Mouse (Mus musculus): ENCODE results near the gene Cldn34a. TPM values are rescaled to one million over a fixed set of nuclear protein-coding genes. Genes with fewer than 3 reads are reported as not detected.
"Not testable (repeated sequence)": the region's sequence is repeated elsewhere in the genome, so short reads cannot be mapped to it uniquely, and the experiment has no call there.

Cldn34a gene
- total RNA-seq (2012; rRNA removed) (not detected in 2 replicates), total RNA-seq (2014; rRNA removed) (not detected in 2 replicates), polyA plus RNA-seq (2012; ENCODE audit: insufficient read length, low read depth) (not detected in 2 replicates)

GRCm38 (mm10) chrX:152563034-152563433 lies at the start of gene Cldn34a:
TSS of gene Cldn34a (plus strand) at chrX:152563334.
- no peak within 1 kb of the TSS for H3K27ac ChIP-seq (ENCODE audit: insufficient read depth, low read depth)
- no peaks in the 10 kb centered on the region for H3K9me3 ChIP-seq (replicated peaks; ENCODE audit: low read length)
- TF ChIP-seq MAZ (IDR thresholded peaks at IDR 0.05; ENCODE audit: low read depth, low read length) (no peak), MYC (IDR thresholded peaks at IDR 0.05; ENCODE audit: low read depth, low read length) (no peak), JUN (IDR thresholded peaks at IDR 0.05; ENCODE audit: insufficient read depth, low read depth, low read length) (no peak), MAX (IDR thresholded peaks at IDR 0.05; ENCODE audit: low read length) (no peak), ZC3H11A (IDR thresholded peaks at IDR 0.05; ENCODE audit: low read depth, low read length) (no peak), TCF12 (IDR thresholded peaks at IDR 0.05; ENCODE audit: low read depth, low read length) (no peak), ELF1 (IDR thresholded peaks at IDR 0.05; ENCODE audit: low read depth, low read length) (no peak), CTCF (conservative IDR thresholded peaks at IDR 0.05 in 1 of 2, IDR thresholded peaks at IDR 0.05 in 1 of 2; ENCODE audit: low read depth in 2 of 2, low read length in 2 of 2) (no peak), MXI1 (IDR thresholded peaks at IDR 0.05; ENCODE audit: low read depth, low read length) (no peak), UBTF (IDR thresholded peaks at IDR 0.05; ENCODE audit: low read depth, low read length) (no peak), USF2 (conservative IDR thresholded peaks at IDR 0.05; ENCODE audit: low read depth, low read length) (no peak), POLR2A (IDR thresholded peaks at IDR 0.05; ENCODE audit: low read depth, low read length) (no peak), BHLHE40 (IDR thresholded peaks at IDR 0.05; ENCODE audit: low read depth, low read length) (no peak), ZNF384 (IDR thresholded peaks at IDR 0.05; ENCODE audit: low read depth, low read length) (no peak), JUND (conservative IDR thresholded peaks at IDR 0.05; ENCODE audit: low read depth, low read length) (no peak)
- H3K9ac ChIP-seq (ENCODE audit: insufficient read depth, low read depth) = no peak within 1 kb of the TSS
- DNase-seq (ENCODE audit: extremely low read depth) = no peak
- no peak within 1 kb of the TSS for H3K4me2 ChIP-seq (ENCODE audit: insufficient read depth, low read depth, poor library complexity, severe bottlenecking)
- dilution Hi-C loops (cut with MboI; ENCODE audit: extremely low pct_ligation_motif_present, extremely low pct_unique_long_range_greater_than_20kb, low sequenced_read_pairs) = no loop called here
- H3K27me3 ChIP-seq (replicated peaks) = no peaks in the 10 kb centered on the region
- H3K36me3 ChIP-seq (replicated peaks in 1 of 2; ENCODE audit: control insufficient read depth in 1 of 2, insufficient read depth in 1 of 2, low read length in 1 of 2) = no peaks in the 10 kb centered on the region
- in situ Hi-C loops (cut with MboI; ENCODE audit: low pct_ligation_motif_present, low pct_unique_long_range_greater_than_20kb, low sequenced_read_pairs) = no loop called here
- no peaks in the 10 kb centered on the region for H3K79me2 ChIP-seq (replicated peaks; ENCODE audit: control insufficient read depth, extremely low read depth, insufficient read depth, poor library complexity, severe bottlenecking)
- no peak within 1 kb of the TSS for H3K4me3 ChIP-seq (replicated peaks in 1 of 3; ENCODE audit: low read depth in 2 of 3, low read length in 2 of 3, poor library complexity in 1 of 3)
- H3K4me1 ChIP-seq (ENCODE audit: control insufficient read depth in 1 of 2, insufficient read depth in 2 of 2) = no peaks in the 10 kb centered on the region

- in situ Hi-C loops (cut with MboI; ENCODE audit: low pct_ligation_motif_present, low pct_unique_long_range_greater_than_20kb, low sequenced_read_pairs); DNase-seq (ENCODE audit: extremely low read depth); H3K79me2 ChIP-seq (replicated peaks; ENCODE audit: control insufficient read depth, extremely low read depth, insufficient read depth, poor library complexity, severe bottlenecking); H3K9me3 ChIP-seq (replicated peaks; ENCODE audit: low read length); H3K27me3 ChIP-seq (replicated peaks); H3K36me3 ChIP-seq (replicated peaks in 1 of 2; ENCODE audit: control insufficient read depth in 1 of 2, insufficient read depth in 1 of 2, low read length in 1 of 2); H3K27ac ChIP-seq (ENCODE audit: insufficient read depth, low read depth); H3K4me3 ChIP-seq (replicated peaks in 1 of 3; ENCODE audit: low read depth in 2 of 3, low read length in 2 of 3, poor library complexity in 1 of 3); H3K9ac ChIP-seq (ENCODE audit: insufficient read depth, low read depth); dilution Hi-C loops (cut with MboI; ENCODE audit: extremely low pct_ligation_motif_present, extremely low pct_unique_long_range_greater_than_20kb, low sequenced_read_pairs); H3K4me2 ChIP-seq (ENCODE audit: insufficient read depth, low read depth, poor library complexity, severe bottlenecking); H3K4me1 ChIP-seq (ENCODE audit: control insufficient read depth in 1 of 2, insufficient read depth in 2 of 2): not testable (repeated sequence)
Measured at GRCm38 (mm10) chrX:152518611-152519010, 44.5 kb upstream of the Cldn34a start.

GRCm38 (mm10) chrX:152545736-152546135 lies 17.4 kb upstream of the Cldn34a start:
- H3K9me3 ChIP-seq (replicated peaks; ENCODE audit: low read length) = no peaks in the 10 kb centered on the region
- no peak overlapping the region for H3K4me3 ChIP-seq (replicated peaks in 1 of 3; ENCODE audit: low read depth in 2 of 3, low read length in 2 of 3, poor library complexity in 1 of 3)
- in situ Hi-C loops (cut with MboI; ENCODE audit: low pct_ligation_motif_present, low pct_unique_long_range_greater_than_20kb, low sequenced_read_pairs) = no loop called here
- no peak overlapping the region for H3K27ac ChIP-seq (ENCODE audit: insufficient read depth, low read depth)
- TF ChIP-seq HCFC1 (IDR thresholded peaks at IDR 0.05; ENCODE audit: low read depth, low read length) = no peak
- H3K9ac ChIP-seq (ENCODE audit: insufficient read depth, low read depth) = no peak overlapping the region
- dilution Hi-C loops (cut with MboI; ENCODE audit: extremely low pct_ligation_motif_present, extremely low pct_unique_long_range_greater_than_20kb, low sequenced_read_pairs) = no loop called here
- H3K4me2 ChIP-seq (ENCODE audit: insufficient read depth, low read depth, poor library complexity, severe bottlenecking) = no peak overlapping the region
- H3K36me3 ChIP-seq (replicated peaks in 1 of 2; ENCODE audit: control insufficient read depth in 1 of 2, insufficient read depth in 1 of 2, low read length in 1 of 2) = no peaks in the 10 kb centered on the region
- no peak for DNase-seq (ENCODE audit: extremely low read depth)
- H3K4me1 ChIP-seq (ENCODE audit: control insufficient read depth in 1 of 2, insufficient read depth in 2 of 2) = no peaks in the 10 kb centered on the region
- H3K27me3 ChIP-seq (replicated peaks) = no peaks in the 10 kb centered on the region
- H3K79me2 ChIP-seq (replicated peaks; ENCODE audit: control insufficient read depth, extremely low read depth, insufficient read depth, poor library complexity, severe bottlenecking) = no peaks in the 10 kb centered on the region

Measured in CH12.LX (cell line).